Mouse (Mus musculus) adrenal gland, postnatal 10 days (tissue): ENCODE results near the gene Olfr713. TPM values are rescaled to one million over a fixed set of nuclear protein-coding genes. Genes with fewer than 3 reads are reported as not detected.

ENCODE experiments used
- DNase-seq: peaks from one replicate; pipeline ENCODE4 v3.0.0; 2021; ENCODE audit warnings: mixed read lengths
- long read RNA-seq, 2 experiments: library from polyadenylated mRNA; stranded (forward); transcript quantifications; one replicate each; pipeline ENCODE4 v2.0.0; 2021
- total RNA-seq, 2 experiments: library from RNA; stranded (reverse); gene quantifications; 2 replicates each; pipeline ENCODE4 v1.2.3; 2021

Gene Olfr713
- total RNA-seq, result not detected
- long read RNA-seq, experiment 1, result 0 reads
- long read RNA-seq, experiment 2, result 0 reads

GRCm38 (mm10) chr7:107030874-107031273 lies at the start of gene Olfr713:
TSS of gene Olfr713 (plus strand) at chr7:107031174.
- no peak for DNase-seq

- no peak for DNase-seq
These were observed 45.7 kb upstream of the Olfr713 start for GRCm38 (mm10) chr7:106985236-106985635.

- no peak for DNase-seq
These were observed 30.2 kb upstream of the Olfr713 start for GRCm38 (mm10) chr7:107000798-107001197.

GRCm38 (mm10) chr7:107004169-107004568 lies 26.8 kb upstream of the Olfr713 start:
- no peak for DNase-seq

GRCm38 (mm10) chr7:107005972-107006371 lies 25.0 kb upstream of the Olfr713 start, which contains the start of gene Olfr2:
TSS of gene Olfr2 (minus strand) at chr7:107006072.
- no peak for DNase-seq

GRCm38 (mm10) chr7:107039934-107040563 lies 9.1 kb downstream of the Olfr713 start:
- DNase-seq, result no peak

GRCm38 (mm10) chr7:107043136-107043535 lies 12.2 kb downstream of the Olfr713 start:
- no peak for DNase-seq

GRCm38 (mm10) chr7:107044407-107044806 lies 13.4 kb downstream of the Olfr713 start:
- DNase-seq, result no peak

- DNase-seq, result peak; percentile 23
These were observed 14.9 kb downstream of the Olfr713 start for GRCm38 (mm10) chr7:107045833-107046232.

GRCm38 (mm10) chr7:107047578-107047977 lies 16.6 kb downstream of the Olfr713 start:
- DNase-seq, result no peak

- DNase-seq, result no peak
These were observed 39.7 kb downstream of the Olfr713 start, which contains the start of gene Olfr714 for GRCm38 (mm10) chr7:107070681-107071080. TSS of gene Olfr714 (plus strand) at chr7:107070981.

Other genes with a start within 250 kb of the Olfr713 start
- gene Olfr699, start 238.0 kb upstream of the Olfr713 start, total RNA-seq, result not detected
- gene Olfr700, start 222.3 kb upstream of the Olfr713 start, total RNA-seq, result not detected
- not detected for gene Olfr701, start 217.0 kb upstream of the Olfr713 start, total RNA-seq
- gene Olfr702, start 197.3 kb upstream of the Olfr713 start, total RNA-seq, result not detected
- gene Olfr703, start 187.8 kb upstream of the Olfr713 start, total RNA-seq, result not detected
- gene Olfr704, start 168.0 kb upstream of the Olfr713 start, total RNA-seq, result not detected
- not detected for gene Olfr705, start 154.3 kb upstream of the Olfr713 start, total RNA-seq
- gene Olfr706, start 143.0 kb upstream of the Olfr713 start, total RNA-seq, result not detected
- not detected for gene Olfr707, start 129.9 kb upstream of the Olfr713 start, total RNA-seq
- not detected for gene Olfr1532-ps1, start 123.2 kb upstream of the Olfr713 start, total RNA-seq
- under 1 TPM in 1 of 2 experiments, not detected in 1; 0.09 TPM for gene Olfr709-ps1, start 99.0 kb upstream of the Olfr713 start, total RNA-seq
- not detected for gene Olfr710, start 82.9 kb upstream of the Olfr713 start, total RNA-seq
- under 1 TPM in 1 of 2 experiments, not detected in 1; 0.21 TPM for gene Olfr6, start 67.2 kb upstream of the Olfr713 start, total RNA-seq
- not detected for gene Olfr711, start 55.7 kb upstream of the Olfr713 start, total RNA-seq
- gene Olfr2, start 25.1 kb upstream of the Olfr713 start, total RNA-seq, result not detected
- not detected for gene Olfr714, start 39.8 kb downstream of the Olfr713 start, total RNA-seq
- not detected for gene Olfr17, start 62.0 kb downstream of the Olfr713 start, total RNA-seq
- gene Olfr715b, start 79.2 kb downstream of the Olfr713 start, total RNA-seq, result not detected
- not detected for gene Olfr715, start 99.9 kb downstream of the Olfr713 start, total RNA-seq
- not detected for gene Olfr716, start 107.2 kb downstream of the Olfr713 start, total RNA-seq
- gene Nlrp14, start 135.8 kb downstream of the Olfr713 start, total RNA-seq, result under 1 TPM in 1 of 2 experiments, not detected in 1; 0.21 TPM
- under 1 TPM in 1 of 2 experiments, not detected in 1; 0.18 TPM for gene Rbmxl2, start 178.3 kb downstream of the Olfr713 start, total RNA-seq